Mouse (Mus musculus) heart, embryonic 11.5 days (tissue): ENCODE data around the gene Rprd2. TPM values are rescaled to one million over a fixed set of nuclear protein-coding genes. Genes with fewer than 3 reads are reported as not detected.
A peak's percentile ranks its signal among the peaks of the same experiment; 100 is the strongest.
"Not testable (repeated sequence)": the region's sequence is repeated elsewhere in the genome, so short reads cannot be mapped to it uniquely, and the experiment has no call there.

Experiments
- ATAC-seq: fragments of 200-750 bp; cut with Nextera tagmentation; replicated peaks from 2 replicates; pipeline ENCODE4 v1.8.0; 2017; ENCODE audit warnings: moderate library complexity; ENCODE audit not compliant: insufficient number of reproducible peaks, low FRiP score, low TSS enrichment
- H3K27ac ChIP-seq: fragments of 300-500 bp; sonication (generic); 2 replicates; pipeline ENCODE4 v1.5.1; 2014; ENCODE audit warnings: mild to moderate bottlenecking, low read depth, low read length
- H3K27me3 ChIP-seq: fragments of 300-500 bp; sonication (generic); 2 replicates; pipeline ENCODE4 v1.6.1; 2014; ENCODE audit warnings: mild to moderate bottlenecking, low read length, mixed read lengths; ENCODE audit not compliant: control insufficient read depth, insufficient read depth
- H3K36me3 ChIP-seq: fragments of 300-500 bp; sonication (generic); 2 replicates; pipeline ENCODE4 v1.6.1; 2014; ENCODE audit warnings: mild to moderate bottlenecking, low read length, moderate library complexity, mixed read lengths; ENCODE audit not compliant: control insufficient read depth, insufficient read depth
- H3K4me1 ChIP-seq: fragments of 300-500 bp; sonication (generic); 2 replicates; pipeline ENCODE4 v1.6.1; 2014; ENCODE audit warnings: low read length; ENCODE audit not compliant: control insufficient read depth, insufficient read depth
- H3K4me2 ChIP-seq: fragments of 300-500 bp; sonication (generic); 2 replicates; pipeline ENCODE4 v1.6.1; 2014; ENCODE audit warnings: mild to moderate bottlenecking, moderate library complexity
- H3K4me3 ChIP-seq: fragments of 300-500 bp; sonication (generic); 2 replicates; pipeline ENCODE4 v1.5.1; 2014; ENCODE audit warnings: low read depth, low read length
- H3K9ac ChIP-seq: fragments of 300-500 bp; sonication (generic); 2 replicates; pipeline ENCODE4 v1.6.1; 2014; ENCODE audit warnings: mild to moderate bottlenecking, low read depth, low read length, moderate library complexity
- H3K9me3 ChIP-seq: fragments of 300-500 bp; sonication (generic); replicated peaks from 2 replicates; pipeline ENCODE4 v1.6.1; 2016; ENCODE audit warnings: low read length; ENCODE audit not compliant: control insufficient read depth
- WGBS: fragments of 180-500 bp; shearing (Covaris S2); extraction: QIAGEN DNeasy Blood & Tissue Kit; methylation state at CpG from one replicate; pipeline ENCODE4 v1.1.7; 2014; ENCODE audit not compliant: insufficient replicate concordance; 5-methylcytosine and 5-hydroxymethylcytosine counted together
- polyA plus RNA-seq: library from polyadenylated mRNA; unstranded; fragments of >200 nt; fragmentation: Nextera tagmentation; extraction: Ambion mirVana; gene quantifications from 2 replicates; pipeline ENCODE4 v1.2.1, GENCODE M21; 2014

Rprd2 gene
- polyA plus RNA-seq, 1 experiment from 2014 or later, result 25.0 TPM

DNA sequence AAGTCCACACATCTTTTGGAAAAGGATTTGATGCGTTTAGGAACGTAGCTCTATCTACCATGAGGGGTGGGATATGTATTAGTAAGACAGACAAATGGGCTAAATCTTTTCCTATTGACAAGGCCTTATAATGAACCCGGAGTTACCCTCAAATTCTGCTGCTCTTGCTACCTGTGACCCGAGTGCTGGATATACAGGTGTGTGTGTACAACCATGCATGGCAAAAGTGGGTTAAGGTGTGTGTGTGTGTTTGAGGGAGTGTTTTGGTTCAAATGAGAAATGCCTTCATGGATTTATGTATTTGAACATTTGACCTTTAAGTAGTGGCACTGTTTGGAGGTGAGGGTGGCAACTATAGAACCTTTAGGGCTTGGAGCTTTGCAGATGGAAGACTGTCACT is 10.4 kb upstream of the Rprd2 start:
- Histone ChIP-seq H3K36me3 (peaks cover 40% of the 10 kb centered on the region), H3K4me2 (no peak overlapping the region), H3K27ac (no peak overlapping the region), H3K9me3 (no peaks in the 10 kb centered on the region), H3K27me3 (no peaks in the 10 kb centered on the region), H3K9ac (no peak overlapping the region), H3K4me3 (no peak overlapping the region), H3K4me1 (no peaks in the 10 kb centered on the region)
- ATAC-seq, result no peak
- WGBS, result 94% methylated on average over 4 of the region's 4 CpGs

DNA sequence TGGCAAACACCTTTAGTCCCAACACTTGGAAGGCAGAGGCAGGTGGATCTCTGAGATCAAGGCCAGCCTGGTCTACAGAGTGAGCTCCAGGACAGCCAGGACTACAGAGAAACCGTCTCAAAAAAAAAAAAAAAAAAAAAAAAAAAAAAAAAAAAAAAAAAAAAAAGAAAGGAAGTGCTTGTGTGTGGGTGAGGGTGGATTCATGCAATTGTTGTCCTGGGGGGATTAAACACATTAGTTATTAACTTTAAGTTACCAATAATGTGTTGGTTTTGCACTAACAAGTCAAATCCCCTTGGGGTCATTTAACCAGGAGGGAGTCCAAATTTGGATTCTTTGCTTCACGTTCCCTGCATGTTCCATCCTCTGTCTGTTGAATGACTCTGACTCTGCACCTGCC is 7.6 kb upstream of the Rprd2 start:
- WGBS, result 76% methylated on average over 2 of the region's 2 CpGs
- ATAC-seq, result no peak
- H3K27me3 ChIP-seq, result no peaks in the 10 kb centered on the region
- H3K27ac ChIP-seq, result no peak overlapping the region
- no peak overlapping the region for H3K4me3 ChIP-seq
- peaks cover 20% of the 10 kb centered on the region; the same call in 1 of the 2 replicates for H3K36me3 ChIP-seq
- H3K9ac ChIP-seq, result no peak overlapping the region
- H3K4me2 ChIP-seq, result no peak overlapping the region
- no peaks in the 10 kb centered on the region for H3K9me3 ChIP-seq
- H3K4me1 ChIP-seq, result no peaks in the 10 kb centered on the region

DNA sequence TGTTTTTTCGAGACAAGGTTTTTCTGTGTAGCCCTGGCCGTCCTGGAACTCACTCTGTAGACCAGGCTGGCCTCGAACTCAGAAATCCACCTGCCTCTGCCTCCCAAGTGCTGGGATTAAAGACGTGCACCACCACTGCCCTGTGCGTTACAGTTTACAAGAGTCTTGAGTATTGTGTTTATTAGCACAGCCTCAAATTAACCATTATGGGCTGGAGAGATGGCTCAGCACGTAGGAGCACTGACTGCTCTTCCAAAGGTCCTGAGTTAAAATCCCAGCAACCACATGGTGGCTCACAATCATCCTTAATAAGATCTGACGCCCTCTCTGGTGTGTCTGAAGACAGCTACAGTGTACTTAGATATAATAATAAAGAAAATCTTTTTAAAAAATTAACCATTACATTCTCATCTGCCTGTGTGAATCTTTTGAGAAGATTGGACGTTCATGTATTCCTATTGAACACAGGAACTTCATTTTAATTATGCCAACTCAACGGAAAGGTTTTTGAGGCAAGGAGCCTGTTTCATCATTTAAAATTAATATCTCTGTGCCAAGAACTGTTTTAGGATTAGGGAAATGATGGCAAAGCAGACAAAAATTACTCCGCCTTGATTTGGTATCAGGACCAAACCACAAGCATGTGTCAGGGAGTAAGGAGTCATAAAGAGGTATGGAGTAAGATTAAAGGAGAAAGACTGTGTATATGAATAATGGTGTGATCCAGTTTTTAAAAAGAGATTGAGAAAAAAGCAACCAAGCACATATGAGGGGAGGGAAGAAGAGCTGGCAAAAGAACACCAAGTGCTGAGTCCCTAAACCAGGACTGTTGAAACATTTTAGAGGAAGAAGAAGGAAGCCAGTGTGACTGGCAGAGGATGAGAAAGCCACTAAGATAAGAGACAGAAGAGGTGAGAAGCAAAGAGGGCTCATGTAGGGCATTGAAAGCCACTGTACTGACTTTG is 1.7 kb upstream of the Rprd2 start:
- H3K9me3 ChIP-seq, result no peaks in the 10 kb centered on the region
- no peaks in the 10 kb centered on the region for H3K27me3 ChIP-seq
- WGBS, result 37% methylated on average over 10 of the region's 10 CpGs
- H3K4me3 ChIP-seq, result peak overlapping the region; percentile 78
- peak overlapping the region; percentile 71 for H3K4me2 ChIP-seq
- H3K4me1 ChIP-seq, result peaks cover 3% of the 10 kb centered on the region; the same call in 1 of the 2 replicates
- H3K9ac ChIP-seq, result peak overlapping the region; percentile 85
- H3K27ac ChIP-seq, result peak overlapping the region; percentile 100
- ATAC-seq, result no peak
- H3K36me3 ChIP-seq, result no peaks in the 10 kb centered on the region

DNA sequence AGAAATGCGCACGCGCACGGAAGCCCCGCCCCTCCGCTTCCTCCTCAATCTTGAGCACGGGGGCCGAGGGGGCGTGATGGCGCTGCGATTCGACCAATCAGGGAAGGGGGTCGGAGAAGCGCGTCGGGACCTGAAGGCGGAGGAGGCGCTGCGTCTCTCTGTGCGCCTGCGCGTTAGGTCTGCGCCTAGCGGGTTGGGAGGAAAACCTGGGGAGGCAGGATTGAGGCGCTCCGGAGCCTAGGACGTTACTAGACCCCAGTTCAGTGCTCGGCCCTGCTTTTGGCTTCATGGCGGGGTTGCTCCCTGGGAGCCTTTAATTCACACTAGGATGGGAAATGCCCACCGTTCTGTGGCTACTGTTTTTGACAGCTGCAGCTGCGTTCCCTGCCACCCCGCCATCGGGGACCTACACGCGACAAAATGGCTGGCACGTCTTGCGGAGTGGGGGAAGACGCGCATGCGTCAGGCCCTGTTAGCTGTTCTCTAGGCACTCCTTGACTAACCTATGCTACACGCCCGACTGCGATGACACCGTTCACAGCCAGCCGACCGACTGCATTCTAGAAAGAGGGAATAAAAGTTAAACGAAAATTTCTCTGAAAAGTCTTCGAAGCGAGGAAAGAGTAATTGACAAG is 805 bp upstream of the Rprd2 start:
- Histone ChIP-seq H3K4me3 (peak overlapping the region; percentile 78), H3K4me2 (peak overlapping the region; percentile 71), H3K4me1 (peaks cover 3% of the 10 kb centered on the region; the same call in 1 of the 2 replicates), H3K36me3 (no peaks in the 10 kb centered on the region), H3K27me3 (no peaks in the 10 kb centered on the region), H3K9me3 (no peaks in the 10 kb centered on the region), H3K9ac (peak overlapping the region; percentile 99), H3K27ac (peak overlapping the region; percentile 100)
- under 1% methylated on average over 49 of the region's 49 CpGs for WGBS
- ATAC-seq, result peak; percentile 94

DNA sequence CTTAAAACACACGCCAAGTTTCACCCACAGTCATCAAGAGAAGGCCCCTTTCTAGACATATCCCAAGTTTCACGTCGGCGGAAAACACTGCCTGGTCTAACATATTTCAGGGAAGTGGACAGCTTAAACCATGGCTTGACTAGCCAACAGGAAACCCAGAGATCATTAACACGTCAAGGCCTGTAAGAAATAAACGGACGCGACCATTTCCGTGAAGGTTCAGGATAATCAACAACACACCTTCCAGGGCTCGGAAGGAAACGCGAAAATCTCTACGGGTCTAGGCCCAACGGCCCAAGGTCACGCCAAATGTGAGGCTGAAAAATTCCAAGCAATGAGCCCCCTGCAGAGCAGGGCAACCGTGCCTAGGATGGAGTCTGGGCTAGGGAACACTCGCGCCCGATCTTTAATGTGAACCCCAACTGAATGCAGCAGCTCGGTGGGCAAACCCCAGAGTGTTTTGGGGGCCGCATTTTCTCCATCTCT is 594 bp downstream of the Rprd2 start:
- peaks cover 3% of the 10 kb centered on the region; the same call in 1 of the 2 replicates for H3K4me1 ChIP-seq
- peak overlapping the region; percentile 78 for H3K4me3 ChIP-seq
- ATAC-seq, result no peak
- H3K27me3 ChIP-seq, result no peaks in the 10 kb centered on the region
- no peaks in the 10 kb centered on the region for H3K9me3 ChIP-seq
- under 1% methylated on average over 21 of the region's 21 CpGs for WGBS
- peak overlapping the region; percentile 99 for H3K9ac ChIP-seq
- H3K36me3 ChIP-seq, result no peaks in the 10 kb centered on the region
- peak overlapping the region; percentile 71 for H3K4me2 ChIP-seq
- peak overlapping the region; percentile 100 for H3K27ac ChIP-seq

DNA sequence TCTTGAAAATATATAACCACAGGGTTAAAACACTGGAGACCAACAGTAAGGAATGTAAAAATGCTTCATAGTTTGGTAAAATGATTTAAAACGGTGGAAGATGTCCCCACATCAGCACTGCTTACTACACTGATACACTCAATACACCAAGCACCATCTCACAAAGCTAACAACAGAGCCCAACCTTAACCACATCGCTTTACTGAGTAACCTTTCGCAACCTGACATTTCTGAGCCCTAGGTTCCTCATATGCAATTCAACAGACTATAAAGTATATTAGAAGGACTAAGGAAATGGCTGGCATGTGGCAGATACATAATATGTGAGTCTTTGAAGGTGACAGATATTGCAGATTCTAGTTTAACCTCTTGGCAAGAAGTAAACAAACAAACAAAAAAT is 2.0 kb downstream of the Rprd2 start:
- H3K4me3 ChIP-seq, result no peak overlapping the region
- H3K4me1 ChIP-seq, result peaks cover 3% of the 10 kb centered on the region; the same call in 1 of the 2 replicates
- peak overlapping the region; percentile 41 for H3K4me2 ChIP-seq
- 91% methylated on average over 3 of the region's 3 CpGs for WGBS
- H3K27ac ChIP-seq, result no peak overlapping the region
- no peaks in the 10 kb centered on the region for H3K27me3 ChIP-seq
- no peak for ATAC-seq
- no peaks in the 10 kb centered on the region; the same call in 1 of the 2 replicates for H3K36me3 ChIP-seq
- H3K9me3 ChIP-seq, result no peaks in the 10 kb centered on the region
- H3K9ac ChIP-seq, result no peak overlapping the region

DNA sequence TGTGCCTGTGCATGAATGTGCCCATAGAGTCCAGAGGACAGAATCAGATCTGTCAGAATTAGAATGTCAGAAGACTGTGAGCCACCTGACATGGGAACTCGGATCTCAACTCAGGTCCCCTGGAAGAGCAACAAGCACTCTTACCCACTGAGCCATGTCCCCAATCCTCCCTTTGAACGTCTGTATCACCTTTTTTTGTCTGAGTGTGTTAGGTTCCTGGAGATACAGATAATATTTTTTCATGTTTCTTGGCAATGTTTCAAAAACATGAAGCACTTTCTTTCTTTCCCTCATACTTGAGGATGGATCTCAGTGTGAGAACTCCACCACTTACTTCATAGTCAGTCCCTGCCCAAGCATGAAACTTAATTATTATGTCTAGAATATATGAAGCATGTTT is 10.3 kb downstream of the Rprd2 start:
- Histone ChIP-seq H3K4me3 (no peak overlapping the region), H3K36me3 (peaks cover 7% of the 10 kb centered on the region; the same call in 1 of the 2 replicates), H3K27me3 (no peaks in the 10 kb centered on the region), H3K9me3 (no peaks in the 10 kb centered on the region), H3K9ac (no peak overlapping the region), H3K27ac (no peak overlapping the region), H3K4me2 (no peak overlapping the region), H3K4me1 (0 out of 2 replicates have a peak, but pooled peaks cover 4% of the 10 kb centered on the region)
- no peak for ATAC-seq
- WGBS, result 58% methylated on average over 2 of the region's 2 CpGs

DNA sequence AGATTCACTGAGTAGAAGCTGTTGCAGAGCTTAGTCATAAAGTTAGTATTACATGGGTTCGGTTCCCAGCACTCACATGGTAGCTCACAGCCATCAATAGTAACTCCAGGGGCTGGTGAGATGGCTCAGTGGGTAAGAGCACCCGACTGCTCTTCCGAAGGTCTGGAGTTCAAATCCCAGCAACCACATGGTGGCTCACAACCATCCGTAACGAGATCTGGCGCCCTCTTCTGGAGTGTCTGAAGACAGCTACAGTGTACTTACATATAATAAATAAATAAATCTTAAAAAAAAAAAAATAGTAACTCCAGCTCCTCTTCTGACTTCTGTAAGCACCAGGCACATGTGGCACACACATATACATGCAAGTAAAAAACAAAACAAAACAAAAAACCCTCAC is 11.0 kb downstream of the Rprd2 start:
- not testable (repeated sequence) for H3K27me3 ChIP-seq, H3K4me1 ChIP-seq, H3K4me3 ChIP-seq, H3K36me3 ChIP-seq, ATAC-seq, H3K9ac ChIP-seq, H3K27ac ChIP-seq, H3K9me3 ChIP-seq, H3K4me2 ChIP-seq
- WGBS, result 97% methylated on average over 3 of the region's 6 CpGs
